Mouse (Mus musculus) forelimb bud, embryonic 11.5 days (tissue): Measurements from ENCODE around the gene Srek1.
A peak's percentile ranks its signal among the peaks of the same experiment; 100 is the strongest.

ENCODE experiments used
- DNase-seq: peaks from one replicate; pipeline ENCODE4 v3.0.0-alpha.2; 2012; ENCODE audit warnings: low read depth, low spot score

Gene Srek1

DNA sequence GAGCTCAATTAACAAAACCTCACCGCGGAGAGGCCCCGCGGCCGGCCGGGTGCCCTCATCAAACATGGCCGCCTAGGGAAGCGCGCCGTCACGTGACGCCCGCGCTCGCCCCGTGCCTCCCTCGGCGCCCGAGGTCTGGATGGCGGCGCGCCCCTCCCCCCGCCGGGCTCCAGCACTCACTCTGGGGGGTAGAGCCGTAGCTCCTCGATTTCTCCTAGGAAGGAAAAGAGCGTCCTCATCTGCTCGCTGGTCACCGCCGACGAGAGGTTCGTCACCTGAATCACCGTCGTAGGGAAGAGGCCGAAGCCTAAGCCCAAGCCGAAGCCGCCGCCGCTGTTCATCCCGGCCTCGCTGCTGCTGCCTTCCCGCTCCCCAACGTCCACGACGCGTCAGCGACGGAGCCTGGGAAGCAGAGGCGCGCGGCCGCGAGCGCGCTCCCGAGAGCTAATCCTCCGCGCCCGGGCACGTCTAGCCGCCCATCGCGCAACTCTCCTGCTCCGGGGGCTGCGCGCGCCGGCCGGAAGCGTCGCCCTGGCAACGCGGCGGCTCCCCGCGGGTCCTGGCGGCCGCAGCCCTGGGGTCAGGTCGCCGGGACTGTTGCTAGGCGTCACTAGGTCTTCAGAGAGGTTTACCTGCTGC lies at the start of gene Srek1:
Gene Srek1, minus strand, starts transcription at position 490 of the 639 bp plus-strand sequence.
- DNase-seq = peak; percentile 96

DNA sequence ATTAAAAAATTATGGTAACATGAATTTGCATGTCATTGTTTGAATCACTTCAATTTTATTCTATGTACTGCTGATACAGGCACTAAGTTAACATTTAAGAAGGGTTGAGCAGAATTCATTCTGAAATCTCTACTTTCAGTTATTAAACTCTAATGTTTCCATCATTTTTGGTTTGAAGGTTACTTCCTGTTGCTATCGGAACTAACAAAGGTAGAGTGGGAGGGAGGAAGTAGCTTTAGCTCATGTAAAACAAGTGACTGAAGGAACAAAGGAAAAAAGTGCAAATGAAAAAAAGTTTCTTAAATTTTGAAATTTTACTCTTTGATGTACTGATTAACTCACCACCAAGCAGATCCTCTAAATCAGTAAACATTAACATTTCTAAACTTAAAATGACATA lies 47.9 kb upstream of the Srek1 start:
- no peak for DNase-seq

DNA sequence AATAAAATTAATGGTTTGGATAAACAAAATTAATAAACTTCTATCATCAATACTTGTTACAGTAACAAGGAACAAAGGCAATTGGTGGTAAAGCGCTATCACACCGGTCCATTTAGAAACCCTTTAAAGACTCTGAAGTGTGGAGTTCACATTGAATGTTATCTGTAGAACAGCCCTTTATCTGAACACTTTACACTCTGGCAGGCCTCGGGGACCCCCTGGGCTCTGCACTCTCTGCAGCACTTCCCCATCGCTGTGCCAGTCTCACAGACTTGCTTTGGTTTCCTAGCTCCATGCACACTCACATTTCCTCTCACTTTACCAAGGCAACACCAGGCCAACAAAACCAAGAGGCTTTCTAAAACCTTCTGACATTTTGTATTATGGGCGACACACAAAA lies 45.0 kb upstream of the Srek1 start:
- no peak for DNase-seq

DNA sequence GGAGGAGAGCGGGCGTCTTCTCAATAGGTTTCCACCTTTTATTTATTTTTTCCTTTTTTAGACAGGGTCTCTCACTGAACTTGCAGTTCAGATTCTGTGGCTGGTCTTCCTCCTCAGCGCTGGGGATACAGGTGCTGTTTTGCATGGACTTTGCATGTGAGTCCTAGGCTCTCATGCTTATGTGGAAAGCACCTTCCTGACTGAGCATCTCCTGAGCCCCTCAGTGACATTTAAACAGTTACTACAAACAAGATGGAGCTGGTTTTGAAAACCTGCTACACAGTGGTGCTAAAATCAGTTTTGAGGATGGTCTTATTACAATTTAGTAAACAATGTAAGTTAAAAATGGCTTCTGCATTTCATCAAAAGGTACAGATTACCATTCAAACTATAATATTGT lies 43.5 kb upstream of the Srek1 start:
- DNase-seq = no peak

DNA sequence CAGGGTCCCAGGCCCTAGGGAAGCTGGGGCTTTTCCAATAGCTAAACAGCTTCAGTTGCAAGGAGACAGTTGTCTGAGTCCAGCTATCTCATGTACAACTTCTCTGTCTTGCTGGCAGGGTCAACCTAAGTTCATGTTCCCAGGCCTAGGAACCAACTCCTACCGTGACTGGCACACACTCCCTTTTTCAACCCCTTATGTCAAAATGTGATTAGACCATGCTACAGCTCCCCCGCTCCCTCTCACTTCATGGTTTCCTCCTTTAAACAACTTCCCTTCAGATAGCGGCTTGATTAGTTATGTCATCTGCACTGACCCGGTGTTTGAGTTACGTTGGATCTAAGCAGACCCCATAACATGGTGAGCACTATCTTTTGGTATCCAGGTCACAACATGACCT lies 33.1 kb upstream of the Srek1 start:
- no peak for DNase-seq

DNA sequence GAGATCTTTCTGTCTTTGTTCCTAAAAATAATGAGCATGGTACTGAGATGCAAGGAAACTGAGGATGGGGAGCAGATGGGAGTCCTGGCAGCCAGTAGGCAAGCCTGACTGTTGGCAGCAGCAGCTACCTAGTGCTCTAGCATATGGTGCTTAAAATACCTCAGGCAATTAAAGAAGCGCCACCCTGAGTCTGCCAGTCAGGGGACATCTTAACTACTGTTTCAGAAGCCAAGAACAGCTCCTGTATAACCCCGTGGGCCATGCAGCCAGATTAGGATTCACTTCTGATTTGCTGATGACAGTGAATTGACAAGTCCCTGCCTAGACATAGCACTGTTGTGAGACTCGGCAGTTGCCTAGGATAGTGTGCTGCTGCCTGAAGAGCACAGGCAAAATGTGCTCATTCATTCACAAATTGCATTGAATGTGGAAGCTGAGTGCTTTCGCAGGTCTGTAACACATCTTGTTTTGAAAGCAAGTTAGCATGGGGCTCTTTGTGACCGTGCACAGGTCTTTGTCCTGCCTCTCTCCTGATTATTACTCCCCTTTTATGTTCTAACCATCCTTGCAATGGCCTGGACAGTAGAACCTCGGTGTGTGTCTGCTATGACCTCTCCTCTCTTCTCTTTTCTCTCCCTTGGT lies 31.9 kb upstream of the Srek1 start:
- DNase-seq = no peak

DNA sequence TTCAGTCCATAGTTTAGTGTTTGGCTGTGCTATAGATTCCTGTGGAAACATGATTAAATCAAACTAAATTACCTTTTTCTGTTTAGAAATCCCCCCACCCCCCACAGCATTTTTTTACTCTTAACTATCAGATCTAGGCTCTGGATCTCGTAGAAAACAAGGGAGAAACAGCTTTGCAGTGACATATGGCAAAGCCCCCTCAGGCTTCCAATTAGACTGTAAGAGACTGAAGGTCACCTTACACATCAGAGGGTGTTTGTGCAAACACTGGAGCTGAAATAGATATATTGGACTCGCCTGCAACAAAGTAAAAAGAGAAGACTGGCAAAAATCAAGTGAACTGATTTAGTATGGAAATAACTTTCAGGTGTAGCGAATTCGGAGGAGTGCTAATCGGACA lies 29.3 kb upstream of the Srek1 start:
- no peak for DNase-seq

DNA sequence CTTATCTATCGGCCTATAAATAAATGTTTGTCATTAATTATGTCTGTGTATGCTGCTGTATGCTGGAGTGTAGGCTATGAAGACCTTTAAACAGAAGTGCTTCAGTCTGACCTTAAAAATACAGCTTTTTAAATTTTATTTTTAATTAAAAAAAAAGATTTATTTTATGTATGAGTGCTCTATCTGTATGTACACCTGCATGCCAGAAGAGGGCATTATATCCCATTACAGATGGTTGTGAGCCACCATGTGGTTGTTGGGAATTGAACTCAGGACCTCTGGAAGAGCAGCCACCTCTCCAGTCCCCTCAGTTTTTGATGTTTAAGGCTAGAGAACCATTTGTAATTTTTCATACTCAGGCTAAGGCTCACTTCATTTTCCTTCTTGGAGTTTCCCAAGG lies 26.6 kb upstream of the Srek1 start:
- DNase-seq = no peak

DNA sequence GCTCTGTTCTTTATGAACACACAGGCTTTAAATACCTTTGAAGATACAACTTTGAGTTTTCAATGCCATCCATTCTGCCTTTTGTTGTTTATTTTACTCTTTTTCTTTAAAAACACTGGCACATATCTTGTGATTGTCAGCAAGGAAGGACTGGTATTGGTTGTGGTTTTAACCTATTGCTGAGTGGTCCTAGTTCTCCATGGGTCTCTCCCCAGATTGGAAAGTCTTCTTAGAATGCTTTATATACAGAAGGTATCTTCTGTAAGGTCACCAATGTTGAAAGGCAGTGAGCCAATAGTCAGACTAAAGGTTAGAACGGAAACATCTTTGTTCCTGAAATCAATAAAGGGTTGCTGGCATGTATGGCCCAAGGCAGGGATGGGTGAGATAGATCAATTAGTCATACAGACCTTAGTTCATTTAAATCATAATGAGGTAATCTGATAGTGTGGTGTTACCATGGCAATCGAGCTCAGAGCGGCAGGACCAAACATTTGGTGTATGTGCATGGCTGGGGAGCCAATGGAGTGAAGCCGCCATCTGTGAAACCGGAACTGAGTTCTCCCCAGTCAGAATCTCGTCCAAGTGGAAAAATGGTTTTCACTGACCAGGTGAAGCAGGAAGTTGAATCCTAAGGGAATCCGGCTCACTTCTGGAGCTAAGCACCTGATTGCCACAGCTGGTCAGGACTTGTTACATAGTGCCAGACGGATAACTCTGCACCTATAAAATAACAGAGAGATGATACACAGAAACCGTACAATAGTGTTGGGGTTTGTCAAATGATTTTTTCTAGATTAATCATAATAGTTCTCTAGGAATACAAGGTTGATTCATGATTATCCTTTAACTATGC lies 20.5 kb upstream of the Srek1 start:
- no peak for DNase-seq

DNA sequence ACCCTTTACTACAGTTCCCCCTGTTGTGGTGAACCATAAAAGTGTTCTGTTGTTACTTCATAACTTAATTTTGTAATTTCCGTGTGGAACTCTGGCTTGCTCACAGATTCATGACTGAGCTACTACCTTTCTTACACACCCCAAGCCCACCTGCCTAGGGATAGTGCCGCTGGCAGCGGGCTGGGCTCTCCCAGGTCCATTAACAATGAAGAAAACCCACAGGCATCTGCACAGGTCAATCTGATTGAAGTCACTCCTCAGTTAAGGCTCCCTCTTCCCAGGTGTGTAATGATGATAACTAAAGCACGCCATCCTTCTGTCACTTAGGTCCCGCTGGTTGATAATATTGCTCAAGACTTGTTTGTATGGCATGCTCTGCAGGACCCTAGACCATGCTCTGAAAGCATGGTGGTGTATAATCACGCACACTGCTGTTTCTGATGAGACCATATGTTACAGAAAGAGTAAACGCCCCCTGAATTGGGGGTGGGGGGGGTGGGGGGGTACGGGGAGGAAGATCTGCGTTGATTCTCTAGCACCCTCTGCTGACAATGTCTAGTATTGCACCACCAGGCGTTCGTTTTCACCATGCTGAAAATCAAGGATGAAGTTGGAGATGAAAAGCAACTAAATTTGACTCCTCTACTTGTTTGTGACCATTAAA lies 5.6 kb upstream of the Srek1 start:
- peak; percentile 80 for DNase-seq

DNA sequence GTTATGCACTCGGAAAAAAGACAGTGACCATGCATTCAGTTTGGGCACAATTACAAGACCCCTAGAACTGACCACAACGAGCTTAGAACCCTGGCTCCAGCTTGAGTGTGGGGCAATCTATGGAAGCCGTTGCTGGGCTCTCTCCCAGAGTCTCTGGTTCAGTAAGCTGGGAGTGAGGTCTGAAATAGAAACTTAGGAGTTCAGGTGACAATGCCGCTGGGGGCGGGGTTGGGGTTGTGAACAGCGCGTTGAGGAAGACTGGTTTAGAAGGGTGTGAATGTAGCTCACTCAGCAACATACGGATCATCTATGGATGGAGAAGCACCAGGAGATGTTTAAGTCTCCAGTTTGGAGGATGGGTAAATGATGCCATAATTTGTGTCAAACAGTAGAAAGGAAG lies 2.7 kb upstream of the Srek1 start:
- no peak for DNase-seq

DNA sequence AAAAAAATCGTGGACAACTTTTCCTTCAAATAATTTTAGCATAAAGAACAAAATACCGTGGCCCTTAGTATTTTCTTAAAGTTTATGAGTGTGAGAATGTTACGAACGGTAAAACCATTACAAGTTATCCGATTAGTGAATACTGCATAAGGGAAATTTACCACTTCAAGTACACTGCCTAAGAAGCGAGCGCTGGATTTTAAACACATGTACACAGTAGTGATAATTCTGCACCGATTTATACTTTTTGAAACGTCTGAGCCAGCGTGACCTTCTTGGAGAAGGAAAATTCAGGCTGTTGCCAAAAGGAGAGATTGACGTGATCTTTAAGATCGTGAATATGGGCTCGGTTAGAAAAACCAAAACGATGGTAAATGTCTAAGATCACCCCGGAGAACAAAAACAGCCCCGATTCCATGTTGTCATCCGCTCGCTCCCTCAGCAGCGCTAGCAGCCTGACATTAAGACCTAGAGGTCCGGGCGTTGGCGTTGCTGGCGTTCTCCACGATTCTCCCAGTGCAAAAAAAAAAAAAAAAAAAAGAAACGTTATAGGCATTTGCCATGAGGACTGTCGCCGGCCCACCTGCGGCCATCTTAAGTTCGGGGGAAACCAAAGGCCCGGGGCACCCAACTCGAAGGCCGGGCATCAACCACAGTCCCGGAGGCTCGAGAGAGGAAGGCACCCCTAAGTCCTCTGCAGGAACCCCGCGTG lies 845 bp downstream of the Srek1 start:
- peak; percentile 69 for DNase-seq

DNA sequence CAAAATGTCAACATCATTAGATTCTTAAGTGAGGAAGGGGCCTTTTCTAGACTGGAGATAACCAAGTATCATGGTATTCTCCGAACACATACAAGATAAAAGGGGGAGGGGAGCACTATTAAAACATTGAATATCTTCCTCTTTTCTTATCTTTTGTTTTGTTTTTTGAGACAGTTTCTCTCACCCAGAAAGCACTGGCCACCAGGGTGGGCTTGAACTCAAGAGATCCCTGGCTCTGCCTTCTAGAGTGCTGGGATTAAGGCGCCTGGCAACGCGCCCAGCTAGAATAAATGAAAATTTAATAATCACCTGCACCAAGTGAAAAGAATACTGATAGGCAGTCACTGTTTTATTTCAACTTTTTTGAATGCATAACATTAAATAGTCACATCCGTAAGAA lies 1.5 kb downstream of the Srek1 start:
- DNase-seq = no peak

DNA sequence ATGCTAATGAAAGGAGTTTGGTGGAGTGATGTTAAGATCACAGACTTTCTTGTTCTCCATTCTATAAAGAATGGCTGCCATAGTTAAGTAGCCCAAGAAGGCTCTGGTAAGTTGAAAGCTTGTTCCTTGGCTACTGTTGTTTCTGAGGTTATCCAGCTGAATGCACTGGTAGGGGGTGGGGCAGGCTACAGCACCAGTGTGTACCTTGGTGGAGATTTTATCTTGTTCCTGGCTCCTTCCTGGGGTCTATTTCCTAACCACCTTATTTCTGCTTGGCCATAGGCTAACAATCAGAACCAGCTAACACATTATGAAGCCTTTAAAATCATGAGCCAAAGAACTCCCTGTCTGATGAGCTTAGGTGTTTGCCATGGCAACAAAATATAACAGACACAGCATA lies 3.6 kb downstream of the Srek1 start:
- no peak for DNase-seq

DNA sequence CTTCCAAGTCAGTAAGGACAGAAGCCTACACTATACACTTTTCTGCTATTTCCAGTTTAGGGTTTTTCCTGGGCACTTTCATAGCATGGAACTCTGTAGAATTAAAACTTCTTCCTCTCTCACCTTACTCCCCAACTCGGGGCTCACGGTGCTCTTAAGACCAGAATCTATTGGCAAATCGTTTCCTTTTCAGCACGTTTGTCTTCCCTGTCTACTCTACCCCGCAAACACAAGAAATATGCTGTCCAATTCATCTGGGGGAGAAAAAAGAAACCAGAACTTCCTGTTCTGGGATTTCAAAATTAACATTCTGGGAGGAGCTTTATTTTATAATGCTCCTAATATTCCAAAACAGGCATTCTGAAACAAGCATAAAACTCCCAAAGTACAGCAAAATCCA lies 6.5 kb downstream of the Srek1 start:
- DNase-seq = no peak

DNA sequence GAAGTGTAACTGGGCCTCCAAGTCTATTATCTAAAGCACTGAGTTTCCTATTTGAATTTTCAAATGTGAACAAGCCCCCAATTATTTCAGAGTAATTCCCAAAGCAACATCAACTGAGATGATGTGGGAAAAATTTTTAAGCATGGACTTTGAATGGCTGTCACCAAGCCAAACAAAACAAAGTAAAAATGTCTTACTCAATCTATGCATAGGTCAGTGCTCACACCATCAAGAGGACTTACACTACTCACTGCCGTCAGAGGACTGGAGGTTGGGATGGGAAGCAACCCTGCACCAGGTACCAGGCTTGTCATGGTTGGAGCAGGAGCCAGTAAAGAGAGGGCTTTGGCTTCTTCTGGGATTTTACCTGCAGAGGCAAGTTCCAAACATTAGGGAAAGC lies 10.8 kb downstream of the Srek1 start:
- no peak for DNase-seq

DNA sequence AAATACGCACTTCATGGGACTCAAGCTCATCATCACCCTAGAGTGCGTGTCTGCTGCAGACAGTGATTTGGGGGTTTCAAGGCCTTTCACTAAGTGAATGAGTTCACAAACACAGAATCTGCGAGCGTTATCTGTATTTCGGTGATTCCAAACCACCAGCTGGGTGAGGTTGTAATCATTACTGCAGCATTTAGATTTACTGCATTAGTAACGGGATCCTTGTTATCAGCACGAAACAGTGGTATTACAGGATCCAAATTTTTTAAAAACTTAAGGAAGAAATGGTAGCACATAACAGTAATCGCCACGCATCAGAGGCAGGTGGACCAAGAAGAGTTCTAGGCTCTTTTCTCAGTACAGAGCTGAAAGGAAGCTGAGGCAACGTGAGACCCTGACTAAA lies 12.4 kb downstream of the Srek1 start:
- no peak for DNase-seq

DNA sequence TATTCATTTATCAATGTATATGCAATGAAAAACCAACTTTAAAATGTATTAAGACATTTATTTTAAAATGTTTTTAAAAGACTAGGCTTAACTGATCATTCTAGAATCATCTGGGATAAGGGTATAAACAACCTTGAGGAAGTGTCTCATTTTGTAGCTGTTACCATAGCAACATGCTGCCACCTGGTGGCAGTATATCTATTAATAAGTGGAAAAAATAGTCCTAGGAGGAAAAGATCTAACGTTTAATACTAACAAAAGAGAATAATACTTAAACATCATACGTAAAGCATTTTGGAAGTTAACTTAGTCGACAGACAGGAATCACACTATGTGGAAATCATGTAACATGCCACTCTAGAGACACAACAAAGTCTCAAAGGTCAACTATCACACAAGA lies 23.0 kb downstream of the Srek1 start:
- DNase-seq = peak; percentile 50

DNA sequence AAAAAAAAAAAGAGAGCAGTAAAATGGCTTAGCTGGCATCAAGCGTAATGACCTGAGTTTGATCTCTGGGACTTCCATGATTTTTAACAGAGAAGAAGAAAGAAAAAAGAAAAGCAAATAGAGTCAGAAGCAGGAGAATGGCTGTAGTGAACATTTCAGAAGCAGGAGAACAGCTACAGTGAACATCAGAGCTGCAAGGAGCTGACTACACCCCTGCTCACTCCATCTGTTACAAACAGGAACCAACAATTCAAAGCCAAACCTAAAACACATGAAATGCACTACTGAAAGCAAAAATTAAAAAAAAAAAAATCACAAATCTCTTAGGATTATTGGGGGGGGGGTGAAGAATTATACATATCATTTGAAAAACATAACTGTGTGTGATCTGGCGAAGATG lies 28.7 kb downstream of the Srek1 start:
- no peak for DNase-seq

DNA sequence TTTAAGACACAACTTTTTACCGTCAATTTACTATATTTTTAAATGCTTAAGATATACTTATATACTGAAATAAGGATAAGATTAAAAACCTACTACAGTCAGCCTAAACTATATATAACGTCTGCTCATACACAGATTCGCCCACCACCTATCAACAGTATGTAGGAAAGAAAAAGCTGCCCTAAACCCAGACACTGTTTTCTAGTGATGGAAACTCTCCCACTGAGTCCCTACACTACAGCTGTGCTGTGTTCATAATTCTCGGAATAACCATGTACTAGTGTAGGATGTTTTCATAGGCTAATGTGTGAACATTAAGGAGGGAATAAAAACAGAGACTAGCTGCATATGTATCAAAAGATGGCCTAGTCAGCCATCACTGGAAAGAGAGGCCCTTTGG lies 29.2 kb downstream of the Srek1 start:
- DNase-seq = no peak

DNA sequence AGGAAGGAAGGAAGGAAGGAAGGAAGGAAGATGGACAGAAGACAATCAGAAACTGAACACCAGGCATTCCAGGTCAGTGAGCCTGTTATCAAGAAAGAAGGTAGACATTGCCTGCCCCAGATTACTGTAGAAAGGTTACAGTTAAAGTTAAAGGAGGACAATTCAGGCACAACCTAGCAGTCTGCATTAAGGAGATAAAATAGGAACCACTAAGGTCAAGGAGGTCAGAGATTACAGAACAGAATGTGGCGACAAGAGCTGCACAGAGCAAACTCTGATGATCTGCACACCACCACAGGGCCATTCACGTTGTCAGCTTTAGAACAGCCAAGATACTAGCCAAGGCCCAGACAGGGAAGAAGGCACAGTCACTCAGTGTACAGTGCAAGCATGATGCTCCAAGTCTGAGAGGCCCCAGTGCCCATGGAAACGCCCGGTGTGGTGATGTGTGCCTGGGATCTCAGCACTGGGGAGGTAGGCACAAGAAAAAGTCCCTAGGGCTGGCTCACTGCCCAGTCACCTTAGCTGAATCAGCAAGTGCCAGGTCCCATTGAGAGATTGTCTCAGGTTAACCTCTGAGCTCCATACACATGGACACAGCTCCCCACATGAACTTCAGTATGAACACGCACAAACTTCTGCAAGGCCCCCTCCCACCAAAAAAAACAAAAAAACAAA lies 38.9 kb downstream of the Srek1 start:
- DNase-seq = no peak
